Mouse (Mus musculus) yolk sac, embryonic 10.5 days (tissue): ENCODE measurements around the gene Trim31.
A peak's percentile ranks its signal among the peaks of the same experiment; 100 is the strongest.
"Not testable (repeated sequence)": the region's sequence is repeated elsewhere in the genome, so short reads cannot be mapped to it uniquely, and the experiment has no call there.

Source experiments
- DNase-seq: peaks from one replicate; pipeline ENCODE4 v3.0.0-alpha.2; 2017; ENCODE audit warnings: low spot score

Gene Trim31

DNA sequence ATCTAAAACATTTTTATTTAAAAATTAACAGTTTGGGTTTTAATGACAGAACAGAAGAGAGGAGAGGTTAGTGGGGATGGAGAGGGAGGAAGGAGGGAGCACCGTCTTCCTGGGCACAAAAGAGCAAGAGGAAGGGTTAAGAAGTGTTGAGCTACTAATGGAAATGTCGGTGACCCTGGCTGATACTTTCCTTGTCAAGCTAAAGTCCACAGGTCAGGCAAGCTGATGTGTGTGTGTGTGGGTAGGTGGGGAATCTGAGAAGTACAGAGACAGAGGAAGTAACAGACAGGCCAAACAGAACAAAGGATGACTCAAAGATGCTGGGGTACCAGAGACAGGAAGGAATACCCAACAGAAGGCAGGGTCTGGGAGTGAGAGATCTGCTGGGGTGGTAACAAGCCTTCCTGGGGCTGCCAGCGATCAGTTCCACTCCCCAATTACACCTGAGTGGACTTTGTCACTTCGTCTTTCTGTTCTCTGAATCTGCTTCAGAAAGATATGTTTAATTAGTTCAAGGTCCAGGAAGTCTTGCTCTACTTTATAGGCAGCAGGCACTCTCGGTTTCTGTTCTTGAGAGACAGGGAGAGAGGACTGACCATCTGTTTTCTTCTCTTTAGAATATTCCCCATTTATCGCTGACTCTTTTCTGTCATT, at the start of gene Trim31:
Trim31 (plus strand) TSS at position 567 of the 654 bp plus-strand sequence.
- peak; percentile 59 for DNase-seq

DNA sequence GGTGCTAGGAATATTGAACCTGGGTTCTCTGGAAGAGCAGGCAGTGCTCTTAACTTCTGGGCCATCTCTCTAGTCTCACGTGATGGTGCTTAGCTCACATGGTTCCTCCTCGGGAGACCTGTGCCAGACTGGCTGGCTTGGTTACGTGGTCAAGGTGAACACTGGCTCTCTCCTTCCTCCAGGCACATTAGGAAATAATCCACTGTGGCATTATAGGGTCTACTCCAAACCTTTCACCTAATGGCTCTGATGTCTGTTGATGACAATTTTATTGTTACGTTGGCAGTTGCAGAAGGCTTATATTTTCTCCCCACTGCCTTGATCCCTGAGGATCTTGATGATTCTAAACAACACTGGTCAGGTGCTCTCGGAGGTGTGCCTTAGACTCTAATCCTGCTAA, 49.0 kb upstream of the Trim31 start:
- no peak for DNase-seq

DNA sequence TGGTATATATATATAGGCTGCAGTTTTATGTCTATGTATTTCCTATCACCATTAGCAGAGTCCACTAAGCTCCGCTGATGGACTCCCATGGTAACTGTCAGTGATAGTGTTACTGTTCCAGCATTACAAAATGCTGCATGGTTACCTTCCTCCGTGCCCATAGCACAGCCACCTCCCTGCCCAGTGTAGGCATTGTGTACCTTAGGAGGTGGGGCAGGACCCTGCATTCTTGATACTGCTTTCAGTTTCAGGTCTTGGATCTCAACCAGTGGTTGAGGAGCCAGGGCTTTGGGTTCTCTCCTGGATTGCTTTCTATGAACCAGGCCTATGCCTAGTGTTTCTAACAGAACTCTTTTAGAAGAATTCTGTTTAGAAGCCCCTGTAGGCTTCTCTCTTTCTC, 47.9 kb upstream of the Trim31 start:
- no peak for DNase-seq

DNA sequence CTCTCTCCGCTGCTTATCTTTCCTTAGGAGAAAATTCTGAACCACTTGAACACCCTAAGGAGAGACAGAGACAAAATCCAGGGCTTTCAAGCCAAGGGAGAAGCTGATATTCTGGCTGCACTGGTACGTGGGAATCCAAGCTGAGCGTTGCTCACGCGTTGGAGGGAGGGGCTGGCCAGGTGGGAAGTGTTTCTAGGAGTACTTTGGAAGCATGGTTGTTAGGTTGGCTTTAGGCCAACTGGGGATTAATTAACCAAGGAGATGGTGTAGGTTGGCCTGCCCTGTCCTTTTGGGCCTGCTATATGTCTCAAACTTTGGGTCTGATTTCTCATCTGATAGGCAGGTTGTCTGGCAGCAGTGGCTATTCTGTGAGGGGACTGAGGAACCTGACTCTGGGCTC, 46.7 kb upstream of the Trim31 start:
- DNase-seq = no peak

DNA sequence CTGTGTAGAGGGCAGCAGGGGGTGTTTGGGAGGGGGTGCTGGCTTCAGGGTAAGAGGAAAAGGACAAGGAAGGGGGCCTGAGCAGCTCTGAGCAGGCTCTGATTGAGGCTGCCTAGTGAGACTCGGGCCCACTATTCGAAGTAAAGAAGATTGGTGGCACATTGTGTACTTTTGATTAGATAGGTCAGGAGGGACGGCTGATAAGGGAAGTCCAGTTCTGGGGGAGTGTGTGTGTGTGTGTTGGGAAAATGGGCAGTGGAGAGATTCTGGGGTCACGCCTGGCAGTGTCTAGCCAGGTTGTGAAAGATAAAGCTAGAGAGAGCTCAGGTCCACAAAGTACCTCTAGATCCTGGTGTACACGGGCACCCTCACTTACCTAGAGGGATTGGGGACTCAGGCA, 46.3 kb upstream of the Trim31 start:
- no peak for DNase-seq

DNA sequence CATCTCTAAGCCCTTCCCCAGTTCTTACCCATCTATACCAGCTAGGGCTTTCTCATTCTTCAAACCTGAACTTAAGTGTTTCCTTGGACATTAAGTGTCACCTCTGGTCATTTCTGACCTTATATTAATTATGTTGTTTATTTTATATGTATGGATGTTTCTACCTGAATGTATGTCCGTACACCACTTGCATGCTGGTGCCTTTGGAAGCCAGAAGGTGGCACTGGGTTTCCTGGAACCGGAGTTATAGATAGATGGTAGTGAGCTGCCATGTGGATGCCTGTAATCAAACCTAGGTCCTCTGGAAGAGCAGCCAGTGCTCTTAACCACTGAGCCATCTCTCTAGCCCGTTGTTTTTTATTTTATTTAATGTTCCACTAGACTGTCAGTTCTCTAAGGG, 42.4 kb upstream of the Trim31 start:
- DNase-seq = no peak

DNA sequence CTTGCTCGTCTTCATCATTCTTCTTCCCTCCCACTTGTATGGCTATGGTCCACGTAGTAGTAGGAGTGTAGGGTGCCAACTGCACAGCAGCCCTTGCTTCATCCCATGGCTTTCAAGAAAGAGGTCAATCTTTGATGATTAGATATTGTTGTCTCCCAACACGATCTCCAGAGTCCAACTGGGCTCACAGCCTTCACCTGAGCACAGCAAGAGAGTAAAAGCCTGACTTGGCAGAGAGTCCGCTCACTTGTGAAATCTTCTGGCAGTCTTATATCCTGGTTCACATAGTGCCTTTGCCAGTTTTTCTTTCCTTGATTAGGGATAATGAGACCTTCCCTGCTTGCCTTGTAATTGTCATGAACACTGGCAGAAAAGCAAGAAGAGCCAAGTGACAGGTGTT, 41.7 kb upstream of the Trim31 start:
- no peak for DNase-seq

DNA sequence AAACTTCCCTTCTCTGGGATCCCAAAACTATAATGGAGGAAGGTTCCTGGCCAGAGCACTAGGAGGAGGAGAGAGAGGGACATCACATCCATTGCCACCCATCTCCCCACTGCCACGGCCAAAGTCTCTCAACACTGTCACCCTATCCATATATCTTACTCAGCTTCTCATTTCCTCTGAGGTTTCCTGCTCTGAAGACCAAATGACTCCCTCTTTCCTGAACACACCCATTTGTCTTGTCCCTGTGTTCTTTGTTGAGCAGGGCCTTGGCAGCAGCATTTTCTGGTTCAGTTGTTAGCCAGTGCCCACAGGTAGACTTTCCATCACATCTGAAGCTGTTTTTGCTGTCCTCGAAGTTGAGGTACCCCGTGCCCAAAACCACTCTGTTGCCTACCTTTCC, 39.7 kb upstream of the Trim31 start:
- no peak for DNase-seq

DNA sequence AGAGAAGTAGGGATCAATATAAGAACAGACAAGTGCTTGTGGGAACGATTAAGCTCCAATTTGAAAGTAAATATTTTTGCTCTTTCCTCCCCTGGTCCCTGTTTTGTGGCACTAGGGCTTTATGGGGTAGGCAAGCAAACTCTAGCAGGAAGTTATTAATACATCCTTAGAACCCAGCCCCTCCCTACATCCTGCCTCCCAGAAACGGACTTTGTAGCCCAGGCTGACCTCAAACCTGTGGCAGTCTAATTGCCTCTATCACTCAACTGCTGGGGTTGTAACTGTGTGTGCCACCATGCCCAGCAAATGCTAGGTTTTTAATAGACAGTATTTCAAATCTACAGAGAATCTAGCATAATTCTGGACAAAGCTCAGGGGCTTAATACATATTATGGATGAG, 36.2 kb upstream of the Trim31 start:
- DNase-seq = no peak

DNA sequence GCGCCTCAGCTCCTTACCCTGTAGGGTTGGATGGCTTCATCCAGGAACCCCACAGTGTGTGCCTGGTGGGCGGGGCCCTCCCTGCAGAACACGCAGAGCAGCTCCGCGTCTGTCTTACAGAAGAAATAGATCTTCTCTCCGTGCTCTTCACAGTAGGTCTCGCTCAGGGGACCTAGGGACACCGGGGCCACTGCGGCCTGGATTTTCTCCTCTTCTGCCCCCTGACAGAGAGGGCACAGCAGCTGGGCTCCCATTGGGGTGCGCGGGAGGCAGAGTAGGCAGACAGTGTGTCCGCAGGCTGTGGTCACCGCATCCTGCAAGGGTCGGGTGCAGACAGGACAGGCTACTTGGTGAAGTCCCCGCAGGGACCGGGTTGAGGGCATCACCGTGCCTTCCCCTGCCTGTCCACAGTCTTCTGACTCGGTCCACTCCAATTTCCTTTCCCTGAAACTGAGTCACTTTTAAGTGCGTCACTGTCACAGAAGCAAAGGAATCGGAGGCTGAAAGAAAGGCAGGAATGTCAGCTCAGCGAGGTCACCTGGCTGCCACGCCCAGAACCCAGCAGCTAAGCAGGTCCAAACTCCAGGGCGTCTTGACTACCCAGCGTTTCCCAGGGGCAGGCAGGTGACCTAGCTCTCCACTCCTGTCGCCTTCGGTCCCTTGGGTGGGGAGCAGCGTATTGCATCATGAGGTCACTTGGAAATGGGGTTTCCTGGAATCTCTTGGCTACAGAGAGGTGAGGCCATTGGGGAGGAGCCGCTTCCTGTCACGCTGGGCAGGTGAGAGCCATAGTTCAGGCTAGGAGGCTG, 31.0 kb upstream of the Trim31 start, which contains the start of gene Trim15:
Trim15 (minus strand) TSS at position 492 of the 809 bp plus-strand sequence.
- DNase-seq = peak; percentile 88

DNA sequence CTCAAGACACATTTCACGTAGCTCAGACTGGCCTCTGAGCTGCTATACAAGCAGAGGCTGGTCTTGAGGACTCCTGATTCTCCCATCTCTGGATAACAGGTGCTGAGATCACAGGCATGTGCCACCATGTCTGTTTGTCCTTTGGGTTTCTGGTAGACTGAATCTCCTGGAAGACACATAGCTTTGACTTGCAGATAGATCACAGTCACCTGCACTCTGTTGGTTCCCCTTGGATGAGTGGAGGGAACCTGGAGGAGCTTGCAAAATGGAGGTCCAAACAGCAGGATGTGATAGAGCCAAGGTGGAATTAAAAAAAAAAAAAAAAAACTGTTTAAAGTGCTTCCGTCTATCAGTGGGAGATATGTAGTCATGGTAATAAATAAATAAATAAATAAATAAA, 29.1 kb upstream of the Trim31 start:
- DNase-seq = no peak

DNA sequence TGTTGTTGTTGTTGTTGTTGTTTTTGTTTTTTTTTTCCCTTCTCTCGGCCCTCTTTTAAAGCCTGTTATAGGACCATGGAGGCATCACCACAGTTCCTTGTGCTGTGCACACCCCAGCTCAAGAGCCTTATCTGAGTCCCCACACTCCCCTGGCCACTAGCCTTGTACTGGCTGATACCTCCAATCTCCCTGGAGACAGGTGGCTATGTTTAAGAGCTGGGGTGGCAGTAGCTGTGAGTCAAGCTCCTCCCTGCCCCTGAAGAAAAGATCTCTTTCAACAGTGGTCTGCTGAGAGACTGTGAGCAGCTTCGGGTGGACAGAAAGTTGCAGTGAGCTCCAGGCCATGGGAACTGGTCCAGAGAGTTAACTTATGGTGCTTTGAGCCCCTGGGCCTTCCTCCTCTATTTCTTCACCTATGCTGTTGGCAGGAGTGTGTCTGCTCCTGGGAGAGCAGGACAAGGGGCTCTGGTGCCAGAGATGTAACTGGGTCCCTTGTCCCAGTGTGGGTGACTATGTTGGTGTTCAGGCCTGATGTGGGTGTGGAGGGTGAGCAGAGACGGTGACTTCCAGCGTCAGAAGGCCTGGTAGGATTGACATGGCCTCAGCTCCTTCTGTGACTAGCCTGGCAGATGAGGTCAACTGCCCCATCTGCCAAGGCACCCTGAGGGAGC, 28.5 kb upstream of the Trim31 start, which contains the start of gene Trim10:
Trim10 (plus strand) TSS at position 291 of the 671 bp plus-strand sequence.
- peak; percentile 34 for DNase-seq

DNA sequence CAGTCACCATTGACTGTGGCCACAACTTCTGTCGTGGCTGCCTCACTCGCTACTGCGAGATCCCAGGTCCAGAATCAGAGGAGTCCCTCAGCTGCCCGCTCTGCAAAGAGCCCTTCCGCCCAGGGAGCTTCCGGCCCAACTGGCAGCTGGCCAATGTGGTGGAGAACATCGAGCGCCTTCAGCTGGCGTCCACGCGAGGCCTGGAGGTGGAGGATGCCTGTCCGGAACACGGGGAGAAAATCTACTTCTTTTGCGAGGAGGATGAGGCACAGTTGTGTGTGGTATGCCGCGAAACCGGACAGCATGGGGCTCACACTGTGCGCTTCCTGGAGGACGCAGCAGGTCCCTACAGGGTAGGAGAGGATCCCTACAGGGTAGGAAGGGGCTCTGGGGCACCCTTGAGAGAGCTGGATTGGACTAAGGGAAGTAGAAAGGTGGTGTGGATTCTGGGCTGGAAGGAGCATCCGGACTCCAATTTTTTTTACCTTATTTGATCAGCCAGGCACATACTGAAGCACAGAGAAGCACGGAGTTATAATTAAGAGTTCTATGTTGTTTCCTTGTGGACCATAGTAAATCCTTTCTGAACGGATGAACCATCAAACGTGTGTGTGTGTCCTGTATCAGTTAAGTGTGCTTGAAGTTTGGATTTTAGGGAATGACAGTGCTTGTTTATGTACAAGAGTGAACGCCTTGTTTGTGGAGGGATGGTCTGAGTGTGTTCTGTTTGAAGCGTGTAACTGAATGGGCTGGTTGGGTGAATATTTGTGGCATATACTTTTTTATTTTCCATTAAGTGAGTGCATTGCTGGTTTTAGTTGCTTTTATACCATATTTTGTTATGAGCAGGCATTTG, 27.7 kb upstream of the Trim31 start:
- no peak for DNase-seq

DNA sequence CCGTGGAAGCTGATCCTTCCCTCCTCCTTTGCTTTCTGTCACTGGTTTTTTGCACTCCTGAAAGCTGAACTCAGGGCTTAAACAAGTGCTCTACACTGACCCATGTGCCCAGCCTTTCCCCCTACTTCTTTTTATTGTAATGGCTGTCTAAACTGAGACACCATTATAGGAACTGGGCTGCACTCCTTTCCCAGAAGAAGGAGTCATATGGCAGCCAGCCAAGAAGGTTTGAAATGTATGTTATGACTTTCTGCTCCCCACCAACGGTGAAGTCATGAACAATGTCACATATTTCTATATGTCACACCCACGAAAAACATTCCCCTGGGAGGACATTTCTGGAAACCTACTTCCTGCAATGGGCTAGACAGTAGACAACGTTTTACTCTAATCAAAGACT, 23.3 kb upstream of the Trim31 start:
- DNase-seq = no peak

DNA sequence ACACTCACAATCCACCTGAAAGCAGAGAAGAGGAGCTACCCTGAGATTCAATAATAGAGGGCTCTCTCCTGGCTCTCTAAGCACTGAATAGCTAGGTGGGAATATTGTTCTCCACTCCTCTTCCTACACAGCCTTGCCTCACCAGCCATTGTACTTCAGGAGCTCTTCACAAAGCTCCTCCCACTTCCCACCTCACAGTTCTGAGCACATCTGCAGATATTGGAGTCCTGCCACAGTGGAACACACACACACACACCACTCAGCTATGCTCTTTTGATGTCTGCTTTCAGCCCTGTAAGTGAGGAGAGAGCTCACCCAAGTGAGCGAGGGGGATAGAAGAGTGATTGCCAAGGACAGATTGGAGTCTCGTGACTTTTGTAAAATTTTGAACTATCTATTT, 14.6 kb upstream of the Trim31 start:
- no peak for DNase-seq

DNA sequence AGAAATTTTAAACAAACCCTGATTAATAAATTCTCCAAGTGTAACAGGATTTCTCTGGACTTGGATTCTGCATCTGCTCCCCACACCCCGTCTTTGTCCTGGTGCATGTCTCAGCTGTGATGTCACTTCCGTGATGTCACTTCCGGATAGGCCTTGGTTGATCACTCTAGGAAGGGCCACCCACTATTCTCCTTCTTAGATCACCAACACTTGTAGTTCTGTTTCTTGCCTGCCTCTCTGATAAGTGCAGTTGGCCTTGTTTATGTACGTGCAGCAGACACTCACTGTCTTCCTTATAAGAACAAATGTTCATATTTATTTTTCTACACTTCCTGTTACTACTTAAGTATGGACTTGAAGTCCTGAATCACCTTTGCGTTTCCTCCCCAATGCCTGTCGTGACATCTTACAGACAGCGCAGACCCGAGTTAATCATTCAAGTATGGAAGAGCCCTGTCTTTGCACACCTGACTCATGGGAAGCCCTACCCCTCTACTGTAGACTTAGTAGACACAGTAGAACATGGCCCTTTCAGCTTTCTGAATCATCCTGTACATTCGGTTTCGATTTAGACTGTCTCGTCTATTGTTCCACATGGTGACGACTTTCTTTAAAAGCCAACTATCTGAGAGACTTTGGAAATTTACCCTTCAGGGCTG, 12.7 kb upstream of the Trim31 start:
- no peak for DNase-seq

DNA sequence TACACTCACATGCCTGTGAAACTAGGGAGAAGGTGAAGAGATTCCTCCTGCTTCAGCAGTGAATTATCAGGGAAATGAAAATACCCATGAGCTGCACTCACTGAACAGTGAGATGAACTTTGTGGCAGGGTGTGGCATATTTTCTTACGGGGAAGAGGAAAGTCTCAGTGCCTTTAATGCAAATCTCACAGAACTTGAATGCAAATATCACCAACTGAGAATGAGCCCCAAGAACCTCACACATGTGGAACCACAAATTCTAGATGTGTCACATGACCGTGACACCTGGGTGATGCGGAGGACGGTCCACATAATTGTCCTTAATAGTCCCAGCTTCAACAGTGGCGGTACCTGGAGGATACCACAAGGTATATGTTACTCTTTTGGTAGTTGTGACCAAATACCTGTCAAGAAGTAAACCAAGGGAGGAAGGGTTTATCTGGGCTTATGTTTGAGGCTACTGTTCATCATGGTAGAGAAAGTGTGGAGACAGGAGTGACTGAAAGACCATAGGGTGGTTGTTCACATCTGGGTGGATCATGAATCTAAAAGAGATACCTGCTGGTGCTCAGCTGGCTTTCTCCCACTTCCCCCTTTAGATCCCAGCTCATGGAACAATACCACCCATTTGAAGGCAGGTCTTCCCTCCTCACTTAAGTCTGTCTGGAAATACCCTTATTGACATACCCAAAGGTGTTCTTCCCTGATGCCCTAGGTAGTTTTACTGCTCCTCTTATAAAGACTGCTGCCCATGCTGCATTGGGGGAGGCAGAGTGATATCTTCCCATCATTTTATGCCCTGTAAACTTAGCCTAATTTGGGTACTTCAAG, 7.6 kb upstream of the Trim31 start, which contains the start of gene Trim40:
Trim40 (minus strand) TSS at position 51 of the 831 bp plus-strand sequence.
- DNase-seq = no peak

DNA sequence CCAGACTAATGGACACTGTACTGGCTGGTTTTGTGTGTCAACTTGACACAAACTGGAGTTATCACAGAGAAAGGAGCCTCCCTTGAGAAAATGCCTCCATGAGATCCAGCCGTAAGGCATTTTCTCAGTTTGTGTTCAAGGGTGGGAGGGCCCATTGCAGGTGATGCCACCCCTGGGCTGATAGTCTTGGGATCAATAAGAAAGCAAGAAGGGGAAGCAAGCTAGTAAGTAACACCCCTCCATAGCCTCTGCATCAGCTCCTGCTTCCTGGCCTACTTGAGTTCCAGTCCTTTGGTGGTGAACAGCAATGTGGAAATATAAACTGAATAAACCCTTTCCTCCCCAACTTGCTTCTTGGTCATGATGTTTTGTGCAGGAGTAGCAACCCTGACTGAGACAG, 6.4 kb upstream of the Trim31 start:
- DNase-seq = not testable (repeated sequence)

DNA sequence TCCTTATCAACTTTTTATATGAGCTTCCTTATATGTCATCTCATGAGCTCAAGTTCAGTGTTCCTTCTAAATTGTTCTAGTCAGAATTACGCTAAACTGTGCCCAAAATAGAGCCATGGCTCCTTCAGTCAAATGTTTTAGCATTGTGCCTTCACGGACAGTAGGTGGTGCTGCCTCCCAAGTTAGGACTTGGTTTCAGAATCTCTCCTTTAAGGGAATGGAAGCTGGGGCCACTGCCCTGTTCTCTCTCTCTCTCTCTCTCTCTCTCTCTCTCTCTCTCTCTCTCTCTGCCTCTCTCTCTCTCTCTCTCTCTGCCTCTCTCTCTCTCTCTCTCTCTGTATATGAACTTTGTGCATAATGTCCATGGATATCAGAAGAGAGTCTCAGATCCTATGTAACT, 5.6 kb upstream of the Trim31 start:
- DNase-seq = no peak

DNA sequence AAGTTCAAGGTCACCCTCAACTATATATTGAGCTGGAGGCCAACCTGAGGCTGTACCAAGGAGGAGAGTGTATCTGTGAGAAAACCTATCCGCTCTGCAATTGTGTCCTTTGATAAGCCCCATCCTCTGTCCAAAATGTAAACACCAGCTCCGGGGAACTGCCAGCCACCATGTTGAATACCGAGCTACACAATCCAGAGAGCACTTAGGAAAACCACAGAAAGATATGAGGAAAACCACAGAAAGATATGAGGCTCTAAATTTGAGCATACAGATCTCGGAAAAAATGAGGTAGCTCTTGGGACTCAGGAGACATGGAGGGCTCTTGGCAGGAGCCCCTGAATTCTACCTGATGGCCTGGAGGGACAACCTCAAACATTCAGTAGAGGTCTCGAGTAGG, 4.5 kb upstream of the Trim31 start:
- DNase-seq = no peak
